Mouse (Mus musculus): ENCODE measurements around the gene Col6a2.

DNA sequence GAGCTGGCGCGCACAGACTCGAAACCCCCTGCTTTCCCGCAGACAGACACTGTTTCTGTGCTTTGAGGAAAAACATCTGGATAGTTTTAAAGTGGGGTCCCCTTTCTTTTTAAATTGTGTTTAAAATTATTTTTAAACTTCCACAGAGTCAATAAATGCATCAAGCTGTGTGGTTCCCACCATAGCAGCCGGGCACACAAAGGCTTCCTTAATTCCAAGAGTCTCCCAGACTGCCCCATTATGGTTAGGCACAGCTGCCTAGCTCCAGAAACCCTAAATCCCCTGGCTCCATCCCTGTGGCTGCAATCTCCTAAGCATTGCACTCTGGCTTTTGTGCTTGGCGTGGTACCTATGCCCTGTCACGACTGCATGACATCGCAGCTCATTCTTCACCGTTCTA, 48.5 kb upstream of the Col6a2 start:
- TF ChIP-seq CTCF (IDR thresholded peaks at IDR 0.05; ENCODE audit: control insufficient read depth, insufficient read depth, low read length) (no peak), POLR2A (IDR thresholded peaks at IDR 0.05; ENCODE audit: borderline replicate concordance, control insufficient read depth, low read depth, low read length) (no peak)

Data from bone marrow, adult 2 months (tissue).